In genomic region chr3:135832907-135833306, GRCm38 (mm10) we compare ENCODE assay signal across 23 mouse cellular contexts. TPM values are rescaled to one million over a fixed set of nuclear protein-coding genes. Genes with fewer than 3 reads are reported as not detected.
DNase-seq lines count a peak whose midpoint lies in the region; ATAC-seq and TF ChIP-seq lines count a peak whose summit lies in the region.
"Had no signal": no experiment of that assay in that cellular context is flagged by ENCODE, and none has a peak within 500 bp of the region (broad histone marks: within the 10 kb centered on the region; RNA-seq: fewer than 3 reads in every experiment).

No protein-coding gene starts in this region.

- peak; percentile 54 for DNase-seq in heart, adult 11 months
- no peak for DNase-seq in heart, embryonic 10.5 days (ENCODE audit: low spot score)
- DNase-seq: adrenal gland, adult 8-10 months; adrenal gland, postnatal 14 days; adrenal gland, postnatal 36 days; B cell, adult 2 months; cerebellum, adult 11-12 months; cerebellum, adult 2 months; cerebellum, adult 9-10 months; cerebellum, postnatal 10 days; cerebellum, postnatal 25 days had no signal

- WGBS in heart, embryonic 10.5 days: 61% methylated on average over 4 of the region's 4 CpGs
- 65% methylated on average over 4 of the region's 4 CpGs for WGBS in intestine, embryonic 16.5 days
- WGBS in intestine, embryonic 15.5 days: 71% methylated on average over 4 of the region's 4 CpGs
- 54% methylated on average over 4 of the region's 4 CpGs for WGBS in intestine, postnatal 0 days

- peaks cover 13% of the 10 kb centered on the region for H3K4me1 ChIP-seq in heart, embryonic 10.5 days
- peaks cover 2% of the 10 kb centered on the region; the same call in 1 of the 2 replicates for H3K4me1 ChIP-seq in intestine, embryonic 16.5 days (ENCODE audit: control insufficient read depth, insufficient read depth, low read length)
- no peaks in the 10 kb centered on the region for H3K4me1 ChIP-seq in intestine, embryonic 15.5 days (replicated peaks)
- H3K4me1 ChIP-seq in intestine, postnatal 0 days (replicated peaks; ENCODE audit: control insufficient read depth, insufficient read depth, low read length): no peaks in the 10 kb centered on the region
- H3K4me1 ChIP-seq: embryonic facial prominence, embryonic 10.5 days; embryonic facial prominence, embryonic 12.5 days; forebrain, embryonic 13.5 days had no signal

- TF ChIP-seq CTCF in intestine, postnatal 0 days (IDR thresholded peaks at IDR 0.05; ENCODE audit: low read depth): no peak

- H3K36me3 ChIP-seq in heart, embryonic 10.5 days: 0 out of 2 replicates have a peak, but pooled peaks cover 4% of the 10 kb centered on the region
- H3K36me3 ChIP-seq in intestine, embryonic 16.5 days (ENCODE audit: control insufficient read depth, insufficient read depth, low read length): no peaks in the 10 kb centered on the region
- no peaks in the 10 kb centered on the region for H3K36me3 ChIP-seq in intestine, embryonic 15.5 days
- 0 out of 2 replicates have a peak, but pooled peaks cover 4% of the 10 kb centered on the region for H3K36me3 ChIP-seq in intestine, postnatal 0 days (ENCODE audit: control insufficient read depth, insufficient read depth)
- H3K36me3 ChIP-seq: embryonic facial prominence, embryonic 10.5 days; embryonic facial prominence, embryonic 12.5 days; forebrain, embryonic 15.5 days had no signal

- H3K27ac ChIP-seq in heart, embryonic 10.5 days: no peak overlapping the region
- H3K27ac ChIP-seq in intestine, embryonic 16.5 days (ENCODE audit: low read length): no peak overlapping the region
- H3K27ac ChIP-seq in intestine, embryonic 15.5 days: no peak overlapping the region
- no peak overlapping the region for H3K27ac ChIP-seq in intestine, postnatal 0 days (ENCODE audit: low read depth, low read length)
- H3K27ac ChIP-seq: embryonic facial prominence, embryonic 10.5 days; embryonic facial prominence, embryonic 12.5 days; forebrain, embryonic 13.5 days; forebrain, embryonic 15.5 days had no signal

- H3K9me3 ChIP-seq in heart, embryonic 10.5 days: no peaks in the 10 kb centered on the region
- no peaks in the 10 kb centered on the region for H3K9me3 ChIP-seq in intestine, embryonic 16.5 days (ENCODE audit: control insufficient read depth, low read length)
- H3K9me3 ChIP-seq in intestine, embryonic 15.5 days: no peaks in the 10 kb centered on the region
- H3K9me3 ChIP-seq in intestine, postnatal 0 days (ENCODE audit: control insufficient read depth): no peaks in the 10 kb centered on the region
- H3K9me3 ChIP-seq: embryonic facial prominence, embryonic 10.5 days; embryonic facial prominence, embryonic 12.5 days; forebrain, embryonic 13.5 days; forebrain, embryonic 15.5 days; G1E had no signal

- no peak overlapping the region for H3K4me3 ChIP-seq in heart, embryonic 10.5 days
- H3K4me3 ChIP-seq in intestine, embryonic 16.5 days (ENCODE audit: low read length): no peak overlapping the region
- no peak overlapping the region for H3K4me3 ChIP-seq in intestine, embryonic 15.5 days (replicated peaks)
- H3K4me3 ChIP-seq in intestine, postnatal 0 days (ENCODE audit: low read depth, low read length): no peak overlapping the region
- H3K4me3 ChIP-seq: embryonic facial prominence, embryonic 10.5 days; embryonic facial prominence, embryonic 12.5 days; forebrain, embryonic 13.5 days; forebrain, embryonic 15.5 days had no signal

- H3K9ac ChIP-seq in intestine, embryonic 16.5 days (ENCODE audit: low read depth, low read length): no peak overlapping the region
- H3K9ac ChIP-seq in intestine, embryonic 15.5 days: no peak overlapping the region
- H3K9ac ChIP-seq in intestine, postnatal 0 days (ENCODE audit: low read depth, low read length): no peak overlapping the region
- H3K9ac ChIP-seq: embryonic facial prominence, embryonic 12.5 days; forebrain, embryonic 13.5 days; forebrain, embryonic 15.5 days had no signal

- no peak overlapping the region for H3K4me2 ChIP-seq in intestine, embryonic 16.5 days (ENCODE audit: low read depth, low read length)
- H3K4me2 ChIP-seq in intestine, embryonic 15.5 days (replicated peaks): no peak overlapping the region
- no peak overlapping the region for H3K4me2 ChIP-seq in intestine, postnatal 0 days (replicated peaks; ENCODE audit: low read depth)
- H3K4me2 ChIP-seq: embryonic facial prominence, embryonic 12.5 days; forebrain, embryonic 13.5 days; forebrain, embryonic 15.5 days had no signal

- H3K27me3 ChIP-seq in heart, embryonic 10.5 days (ENCODE audit: insufficient read depth, poor library complexity, severe bottlenecking): no peaks in the 10 kb centered on the region
- no peaks in the 10 kb centered on the region for H3K27me3 ChIP-seq in intestine, embryonic 16.5 days (replicated peaks; ENCODE audit: control insufficient read depth, insufficient read depth, low read length)
- H3K27me3 ChIP-seq in intestine, embryonic 15.5 days (replicated peaks): no peaks in the 10 kb centered on the region
- H3K27me3 ChIP-seq in intestine, postnatal 0 days (replicated peaks; ENCODE audit: control insufficient read depth, insufficient read depth, low read length): no peaks in the 10 kb centered on the region
- H3K27me3 ChIP-seq: CH12.LX; embryonic facial prominence, embryonic 12.5 days; forebrain, embryonic 13.5 days; forebrain, embryonic 15.5 days; Patski had no signal

- peak; percentile 24; the same call in 1 of the 2 replicates for ATAC-seq in intestine, embryonic 16.5 days
- no peak for ATAC-seq in intestine, embryonic 15.5 days
- peak; percentile 62; the same call in 1 of the 2 replicates for ATAC-seq in intestine, postnatal 0 days
- ATAC-seq: activated CD4-positive, CD25-positive, alpha-beta regulatory T cell, adult 4 months; CD4-positive, CD25-positive, alpha-beta regulatory T cell, adult 4 months; forebrain, embryonic 13.5 days; forebrain, embryonic 15.5 days; Patski had no signal

RNA-seq across cellular contexts. Expression of gene Slc39a8, which starts 7.8 kb away (rescaled TPM):
- polyA plus RNA-seq in heart, embryonic 10.5 days (2016; fragmentation: Nextera tagmentation; extraction: Ambion mirVana): 47.7 and 49.2 TPM in 2 replicates
- 22.7 and 32.3 TPM in 2 replicates for polyA plus RNA-seq in intestine, embryonic 16.5 days (2015; fragmentation: Nextera tagmentation; extraction: Ambion mirVana)
- 24.3 and 25.3 TPM in 2 replicates for polyA plus RNA-seq in intestine, embryonic 15.5 days (2015; fragmentation: Nextera tagmentation; extraction: Ambion mirVana)
- polyA plus RNA-seq in intestine, postnatal 0 days (2015; fragmentation: Nextera tagmentation; extraction: Ambion mirVana): 36.8 and 39.5 TPM in 2 replicates
- polyA plus RNA-seq: Patski had no signal
